Mouse (Mus musculus): ENCODE measurements at regions not wholly inside any gene's neighbourhood (a gene's known extent, or its start where the extent isn't known, plus 50 kb on each side); places are given as distances from the start of the nearest gene placed in this dataset.

- Histone ChIP-seq H3K36me3 (no peaks in the 10 kb centered on the region), H3K4me3 (no peak overlapping the region), H3K4me1 (peaks cover 12% of the 10 kb centered on the region), H3K4me2 (replicated peaks) (peak overlapping the region; percentile 16), H3K27me3 (no peaks in the 10 kb centered on the region), H3K9ac (replicated peaks) (no peak overlapping the region), H3K27ac (replicated peaks) (no peak overlapping the region), H3K9me3 (no peaks in the 10 kb centered on the region)
- WGBS = 2% methylated on average over 14 of the region's 14 CpGs
- ATAC-seq (replicated peaks) = peak; percentile 57
These were observed 59.1 kb upstream of the Mamdc2 start for GRCm38 (mm10) chr19:23507256-23507851.

Data from forebrain, embryonic 15.5 days (tissue).